Mouse (Mus musculus): Measurements from ENCODE around the gene Xpo1. TPM values are rescaled to one million over a fixed set of nuclear protein-coding genes. Genes with fewer than 3 reads are reported as not detected.

The Xpo1 gene
- polyA plus RNA-seq, 1 experiment from 2014 or later = 88.5 TPM

DNA sequence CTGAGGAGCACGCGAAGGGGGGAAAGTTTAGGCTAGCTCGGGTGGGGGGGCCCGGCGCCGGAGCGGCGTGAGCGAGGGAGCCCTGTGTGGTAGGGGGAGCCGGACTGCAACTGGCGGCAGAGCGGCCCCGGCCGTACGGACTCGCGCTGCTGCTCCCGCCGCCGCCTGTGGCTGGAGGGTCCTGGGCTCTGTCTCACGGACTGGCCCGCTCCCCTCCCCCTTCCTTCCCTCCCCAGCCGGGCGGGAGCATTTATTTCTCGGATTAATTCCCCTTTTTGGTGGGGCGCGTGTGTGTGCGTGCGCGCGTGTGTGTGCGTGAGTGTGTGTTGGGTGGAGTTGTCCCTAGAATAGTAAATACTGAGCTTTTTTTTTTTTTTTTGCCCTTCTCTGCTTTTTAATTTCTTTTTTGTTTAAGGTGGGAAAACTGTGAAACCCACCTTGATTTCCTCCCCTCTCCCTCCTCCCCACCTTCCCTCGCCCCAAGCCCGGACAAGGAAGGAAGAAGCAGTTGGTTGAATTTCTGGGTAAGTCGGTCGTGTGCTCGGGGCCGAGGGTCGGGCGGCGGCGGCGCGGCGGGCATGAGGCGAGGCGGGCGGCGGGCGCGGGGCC, 457 bp downstream of the Xpo1 start:
- no peaks in the 10 kb centered on the region for H3K36me3 ChIP-seq (ENCODE audit: control insufficient read depth, insufficient read depth, low read length)
- peak overlapping the region; percentile 98 for H3K9ac ChIP-seq (replicated peaks; ENCODE audit: low read depth, low read length)
- peak; percentile 38 for ATAC-seq (ENCODE audit: low read depth)
- peak overlapping the region; percentile 92 for H3K4me3 ChIP-seq (ENCODE audit: low read depth, low read length)
- H3K4me2 ChIP-seq (ENCODE audit: low read depth, low read length) = peak overlapping the region; percentile 85
- no peaks in the 10 kb centered on the region for H3K27me3 ChIP-seq (ENCODE audit: control insufficient read depth, insufficient read depth, low read length)
- under 1% methylated on average over 32 of the region's 51 CpGs for WGBS
- peak overlapping the region; percentile 100 for H3K27ac ChIP-seq (ENCODE audit: low read depth, low read length)
- H3K4me1 ChIP-seq (ENCODE audit: control insufficient read depth, insufficient read depth, low read length) = peaks cover 8% of the 10 kb centered on the region
- H3K9me3 ChIP-seq (ENCODE audit: control insufficient read depth, low read length) = no peaks in the 10 kb centered on the region

DNA sequence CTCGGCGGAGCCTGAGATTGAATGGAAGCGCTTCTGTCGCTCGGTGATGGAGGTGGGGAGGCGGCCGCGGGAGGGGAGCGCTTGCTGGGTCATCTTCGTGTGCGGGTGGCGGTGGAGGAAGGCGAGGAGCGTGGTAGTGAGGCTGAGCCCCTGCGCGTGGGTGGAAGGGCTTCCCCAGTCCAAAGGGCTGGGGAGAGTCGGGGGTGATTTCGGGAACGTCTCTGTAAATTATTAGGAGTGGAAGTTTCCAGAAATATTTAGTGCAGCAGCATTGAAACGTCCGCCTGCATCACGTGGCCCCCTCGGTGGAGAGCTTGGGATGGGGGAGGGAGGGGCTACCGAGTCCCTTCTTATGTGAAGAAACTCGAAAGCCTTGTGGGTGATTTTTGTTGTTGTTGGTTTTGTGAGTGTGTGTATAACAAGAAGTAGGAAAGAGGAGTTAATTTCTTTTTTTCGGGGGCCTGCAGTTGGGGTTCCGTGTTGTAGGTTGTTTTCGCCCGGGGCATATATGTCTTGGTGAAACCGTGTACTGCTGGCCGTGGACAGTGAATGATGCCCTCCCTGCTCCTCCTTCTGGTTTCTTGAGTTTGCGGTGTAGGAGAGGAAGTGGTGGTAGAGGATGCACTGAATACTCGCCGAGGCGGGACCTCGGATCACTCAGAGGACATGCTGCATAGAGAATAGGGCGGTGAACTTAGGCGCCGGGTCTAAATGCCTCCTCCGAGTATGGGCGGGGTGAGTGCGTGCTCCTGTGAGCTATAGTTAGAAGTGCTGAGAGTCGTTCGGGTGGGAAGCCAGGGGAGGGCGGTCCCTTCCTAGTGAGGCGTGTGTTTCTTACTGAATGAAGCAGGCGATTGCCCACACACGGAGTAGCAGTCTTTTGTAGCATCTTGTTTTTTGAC, 1.2 kb downstream of the Xpo1 start:
- no peak for ATAC-seq (ENCODE audit: low read depth)
- no peaks in the 10 kb centered on the region for H3K27me3 ChIP-seq (ENCODE audit: control insufficient read depth, insufficient read depth, low read length)
- H3K27ac ChIP-seq (ENCODE audit: low read depth, low read length) = peak overlapping the region; percentile 100
- H3K4me2 ChIP-seq (ENCODE audit: low read depth, low read length) = peak overlapping the region; percentile 85
- peak overlapping the region; percentile 98 for H3K9ac ChIP-seq (replicated peaks; ENCODE audit: low read depth, low read length)
- no peaks in the 10 kb centered on the region for H3K36me3 ChIP-seq (ENCODE audit: control insufficient read depth, insufficient read depth, low read length)
- no peaks in the 10 kb centered on the region for H3K9me3 ChIP-seq (ENCODE audit: control insufficient read depth, low read length)
- H3K4me1 ChIP-seq (ENCODE audit: control insufficient read depth, insufficient read depth, low read length) = peaks cover 8% of the 10 kb centered on the region
- peak overlapping the region; percentile 92 for H3K4me3 ChIP-seq (ENCODE audit: low read depth, low read length)
- under 1% methylated on average over 47 of the region's 48 CpGs for WGBS

DNA sequence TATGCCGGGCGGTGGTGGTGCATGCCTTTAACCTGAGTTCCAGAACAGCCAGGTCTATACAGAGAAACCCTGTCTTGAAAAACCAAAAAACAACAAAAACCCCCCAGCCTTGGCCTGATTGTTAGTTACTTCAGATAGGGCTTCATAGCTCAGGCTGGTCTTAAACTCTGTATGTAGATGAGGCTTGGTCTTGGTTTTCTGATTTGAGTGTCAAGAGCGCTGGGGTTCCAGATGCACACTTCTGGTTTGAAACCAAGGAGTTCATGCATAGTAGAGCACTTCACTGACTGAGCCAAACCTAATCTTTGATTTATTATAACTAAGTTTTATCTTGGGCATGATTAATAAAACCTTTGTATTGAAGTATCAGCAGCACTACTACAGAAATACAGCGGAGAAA, 3.2 kb downstream of the Xpo1 start:
- Histone ChIP-seq H3K4me3 (ENCODE audit: low read depth, low read length) (no peak overlapping the region), H3K9me3 (ENCODE audit: control insufficient read depth, low read length) (no peaks in the 10 kb centered on the region), H3K27ac (ENCODE audit: low read depth, low read length) (no peak overlapping the region), H3K4me2 (ENCODE audit: low read depth, low read length) (no peak overlapping the region), H3K27me3 (ENCODE audit: control insufficient read depth, insufficient read depth, low read length) (no peaks in the 10 kb centered on the region), H3K4me1 (ENCODE audit: control insufficient read depth, insufficient read depth, low read length) (peaks cover 8% of the 10 kb centered on the region), H3K9ac (replicated peaks; ENCODE audit: low read depth, low read length) (no peak overlapping the region), H3K36me3 (ENCODE audit: control insufficient read depth, insufficient read depth, low read length) (peaks cover 6% of the 10 kb centered on the region; the same call in 1 of the 2 replicates)
- 88% methylated on average over 4 of the region's 4 CpGs for WGBS
- no peak for ATAC-seq (ENCODE audit: low read depth)

DNA sequence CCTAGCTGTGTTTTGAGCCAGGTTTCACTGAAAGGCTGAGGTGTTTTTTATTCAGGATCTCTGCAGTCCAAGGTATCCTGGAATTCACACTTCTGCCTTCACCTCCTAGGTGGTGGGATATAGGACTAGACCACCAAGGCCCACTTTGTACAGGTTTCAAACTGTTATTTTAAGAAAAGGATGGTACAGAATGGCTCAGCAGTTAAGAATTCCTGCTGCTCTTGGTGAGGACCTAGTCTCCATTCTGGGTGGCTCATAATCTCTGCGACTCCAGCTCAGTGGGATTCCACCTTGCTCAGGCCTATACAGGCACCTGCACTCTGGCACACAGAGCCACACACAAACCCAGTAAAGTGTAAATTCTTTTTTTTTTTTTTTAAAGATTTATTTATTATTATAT, 3.6 kb downstream of the Xpo1 start:
- Histone ChIP-seq H3K9me3 (ENCODE audit: control insufficient read depth, low read length) (no peaks in the 10 kb centered on the region), H3K9ac (replicated peaks; ENCODE audit: low read depth, low read length) (no peak overlapping the region), H3K4me2 (ENCODE audit: low read depth, low read length) (no peak overlapping the region), H3K36me3 (ENCODE audit: control insufficient read depth, insufficient read depth, low read length) (peaks cover 6% of the 10 kb centered on the region; the same call in 1 of the 2 replicates), H3K4me1 (ENCODE audit: control insufficient read depth, insufficient read depth, low read length) (peaks cover 8% of the 10 kb centered on the region), H3K4me3 (ENCODE audit: low read depth, low read length) (no peak overlapping the region), H3K27me3 (ENCODE audit: control insufficient read depth, insufficient read depth, low read length) (no peaks in the 10 kb centered on the region), H3K27ac (ENCODE audit: low read depth, low read length) (no peak overlapping the region)
- 70% methylated on average over 1 of the region's 1 CpGs for WGBS
- ATAC-seq (ENCODE audit: low read depth) = no peak

DNA sequence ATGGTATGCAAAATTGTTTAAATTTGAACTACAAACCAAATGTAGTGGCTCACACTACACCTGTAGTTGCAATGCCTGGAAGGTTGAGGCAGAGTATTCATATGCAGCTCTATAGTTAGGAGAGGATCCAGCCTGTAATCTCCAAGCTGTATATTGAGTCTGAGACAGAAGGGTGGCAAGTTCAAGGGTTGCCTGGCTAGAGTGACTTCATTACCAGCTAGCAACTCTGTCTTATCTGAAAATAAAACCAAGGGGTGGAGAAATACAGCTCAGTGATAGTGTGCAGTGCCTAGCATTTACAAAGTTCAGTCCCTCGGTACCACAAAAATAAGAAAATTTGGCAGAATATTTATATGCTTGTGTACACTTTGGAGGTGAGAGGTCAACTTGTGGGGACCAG, 4.3 kb downstream of the Xpo1 start:
- Histone ChIP-seq H3K27ac (ENCODE audit: low read depth, low read length) (no peak overlapping the region), H3K36me3 (ENCODE audit: control insufficient read depth, insufficient read depth, low read length) (peaks cover 6% of the 10 kb centered on the region; the same call in 1 of the 2 replicates), H3K4me1 (ENCODE audit: control insufficient read depth, insufficient read depth, low read length) (peaks cover 8% of the 10 kb centered on the region), H3K9me3 (ENCODE audit: control insufficient read depth, low read length) (no peaks in the 10 kb centered on the region), H3K9ac (replicated peaks; ENCODE audit: low read depth, low read length) (no peak overlapping the region), H3K27me3 (ENCODE audit: control insufficient read depth, insufficient read depth, low read length) (no peaks in the 10 kb centered on the region), H3K4me2 (ENCODE audit: low read depth, low read length) (no peak overlapping the region), H3K4me3 (ENCODE audit: low read depth, low read length) (no peak overlapping the region)
- WGBS = 97% methylated on average over 1 of the region's 1 CpGs
- no peak for ATAC-seq (ENCODE audit: low read depth)

DNA sequence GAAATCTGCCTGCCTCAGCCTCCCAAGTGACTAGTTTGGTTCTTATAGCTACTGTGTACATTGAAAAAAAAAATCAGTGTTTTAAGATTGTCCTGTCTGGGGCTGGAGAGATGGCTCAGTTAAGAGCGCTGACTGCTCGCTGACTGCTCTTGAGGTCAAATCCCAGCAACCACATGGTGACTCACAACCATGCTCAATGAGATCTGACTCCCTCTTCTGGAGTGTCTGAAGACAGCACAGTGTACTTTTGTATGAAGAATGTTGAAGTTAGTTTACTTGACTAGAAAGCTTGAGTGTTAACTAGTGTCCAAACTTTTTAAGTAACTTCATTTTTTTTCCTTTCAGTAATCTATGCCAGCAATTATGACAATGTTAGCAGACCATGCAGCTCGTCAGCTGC, 5.6 kb downstream of the Xpo1 start:
- H3K36me3 ChIP-seq (ENCODE audit: control insufficient read depth, insufficient read depth, low read length) = peaks cover 6% of the 10 kb centered on the region; the same call in 1 of the 2 replicates
- WGBS = 87% methylated on average over 3 of the region's 3 CpGs
- H3K9ac ChIP-seq (replicated peaks; ENCODE audit: low read depth, low read length) = no peak overlapping the region
- no peaks in the 10 kb centered on the region for H3K9me3 ChIP-seq (ENCODE audit: control insufficient read depth, low read length)
- H3K27ac ChIP-seq (ENCODE audit: low read depth, low read length) = no peak overlapping the region
- H3K4me3 ChIP-seq (ENCODE audit: low read depth, low read length) = no peak overlapping the region
- peaks cover 8% of the 10 kb centered on the region for H3K4me1 ChIP-seq (ENCODE audit: control insufficient read depth, insufficient read depth, low read length)
- no peak for ATAC-seq (ENCODE audit: low read depth)
- no peaks in the 10 kb centered on the region for H3K27me3 ChIP-seq (ENCODE audit: control insufficient read depth, insufficient read depth, low read length)
- no peak overlapping the region for H3K4me2 ChIP-seq (ENCODE audit: low read depth, low read length)

DNA sequence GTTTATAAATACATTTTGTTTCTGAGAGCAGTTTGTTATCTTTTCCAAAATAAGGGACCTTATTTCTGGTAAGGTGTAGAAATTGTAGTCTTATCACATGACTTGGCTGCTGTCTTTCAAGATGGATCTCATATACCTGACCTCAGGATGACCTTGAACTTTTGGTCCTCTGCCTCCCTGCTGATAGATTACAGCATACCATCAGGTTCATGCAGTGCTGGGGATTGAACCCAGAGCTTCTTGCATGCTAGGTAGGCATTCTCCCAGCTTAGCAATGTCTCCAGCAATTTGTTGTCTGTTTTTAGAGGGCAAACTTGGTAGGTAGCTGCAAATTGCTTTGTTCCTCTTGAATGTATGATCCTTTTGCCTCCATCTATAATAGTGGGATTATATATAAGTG, 9.1 kb downstream of the Xpo1 start:
- H3K9ac ChIP-seq (replicated peaks; ENCODE audit: low read depth, low read length) = no peak overlapping the region
- no peak overlapping the region for H3K4me2 ChIP-seq (ENCODE audit: low read depth, low read length)
- H3K9me3 ChIP-seq (ENCODE audit: control insufficient read depth, low read length) = no peaks in the 10 kb centered on the region
- no peak overlapping the region for H3K4me3 ChIP-seq (ENCODE audit: low read depth, low read length)
- no peak overlapping the region for H3K27ac ChIP-seq (ENCODE audit: low read depth, low read length)
- no peaks in the 10 kb centered on the region for H3K27me3 ChIP-seq (ENCODE audit: control insufficient read depth, insufficient read depth, low read length)
- H3K4me1 ChIP-seq (ENCODE audit: control insufficient read depth, insufficient read depth, low read length) = no peaks in the 10 kb centered on the region
- no peak for ATAC-seq (ENCODE audit: low read depth)
- peaks cover 8% of the 10 kb centered on the region; the same call in 1 of the 2 replicates for H3K36me3 ChIP-seq (ENCODE audit: control insufficient read depth, insufficient read depth, low read length)

DNA sequence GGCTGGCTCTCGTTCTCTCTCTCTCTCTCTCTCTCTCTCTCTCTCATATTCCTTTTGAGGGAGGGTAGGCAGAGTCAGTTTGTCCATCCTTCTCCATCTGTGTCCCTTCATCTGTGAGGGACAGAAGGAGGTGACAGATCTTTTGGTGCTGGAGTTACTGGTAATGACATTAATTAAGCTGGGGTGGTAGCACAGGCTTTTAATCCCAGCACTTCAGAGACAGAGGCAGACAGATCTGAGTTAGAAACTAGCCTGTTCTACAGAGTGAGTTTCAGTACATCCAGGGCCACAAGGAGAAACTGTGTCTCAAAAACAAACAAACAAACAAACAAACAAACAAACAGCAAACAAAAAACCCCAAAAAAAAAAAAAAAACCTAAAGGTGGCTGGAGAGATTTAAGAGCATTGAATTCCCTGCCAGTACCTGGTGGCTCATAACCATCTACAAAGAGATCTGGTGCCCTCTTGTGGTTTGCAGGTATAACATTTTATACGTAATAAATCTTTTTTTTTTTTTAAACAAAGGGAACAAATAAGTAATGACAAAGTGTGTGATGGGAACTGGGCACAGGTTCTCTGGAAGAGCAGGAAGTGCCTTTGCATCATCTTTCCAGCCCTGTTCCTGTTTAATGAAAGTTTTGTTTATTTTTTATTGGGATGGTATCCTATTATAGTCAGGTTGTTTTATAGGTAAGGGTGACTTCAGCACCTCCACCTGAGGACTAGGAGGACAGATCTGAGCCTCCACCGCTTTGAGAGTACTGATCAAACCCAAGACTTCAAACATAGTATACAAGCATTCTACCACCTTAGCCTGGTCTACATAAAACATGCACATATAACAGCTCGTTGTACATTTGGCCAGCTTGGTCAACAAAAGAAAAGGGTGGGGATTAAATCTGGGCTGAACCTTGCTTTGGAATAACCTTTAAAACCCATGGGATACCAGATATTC, 16.2 kb downstream of the Xpo1 start:
- no peaks in the 10 kb centered on the region for H3K4me1 ChIP-seq (ENCODE audit: control insufficient read depth, insufficient read depth, low read length)
- 85% methylated on average over 4 of the region's 4 CpGs for WGBS
- peaks cover 31% of the 10 kb centered on the region for H3K36me3 ChIP-seq (ENCODE audit: control insufficient read depth, insufficient read depth, low read length)
- no peak overlapping the region for H3K9ac ChIP-seq (replicated peaks; ENCODE audit: low read depth, low read length)
- peak; percentile 66; the same call in 1 of the 2 replicates for ATAC-seq (ENCODE audit: low read depth)
- H3K27me3 ChIP-seq (ENCODE audit: control insufficient read depth, insufficient read depth, low read length) = no peaks in the 10 kb centered on the region
- no peaks in the 10 kb centered on the region for H3K9me3 ChIP-seq (ENCODE audit: control insufficient read depth, low read length)
- no peak overlapping the region for H3K4me3 ChIP-seq (ENCODE audit: low read depth, low read length)
- H3K27ac ChIP-seq (ENCODE audit: low read depth, low read length) = no peak overlapping the region
- no peak overlapping the region for H3K4me2 ChIP-seq (ENCODE audit: low read depth, low read length)

Measured in neural tube, embryonic 14.5 days (tissue).